Mouse (Mus musculus): Measurements from ENCODE around the gene Vwa1. TPM values are rescaled to one million over a fixed set of nuclear protein-coding genes. Genes with fewer than 3 reads are reported as not detected.

Vwa1 gene
- polyA plus RNA-seq, 1 experiment from 2014 or later, result 0.47 TPM

DNA sequence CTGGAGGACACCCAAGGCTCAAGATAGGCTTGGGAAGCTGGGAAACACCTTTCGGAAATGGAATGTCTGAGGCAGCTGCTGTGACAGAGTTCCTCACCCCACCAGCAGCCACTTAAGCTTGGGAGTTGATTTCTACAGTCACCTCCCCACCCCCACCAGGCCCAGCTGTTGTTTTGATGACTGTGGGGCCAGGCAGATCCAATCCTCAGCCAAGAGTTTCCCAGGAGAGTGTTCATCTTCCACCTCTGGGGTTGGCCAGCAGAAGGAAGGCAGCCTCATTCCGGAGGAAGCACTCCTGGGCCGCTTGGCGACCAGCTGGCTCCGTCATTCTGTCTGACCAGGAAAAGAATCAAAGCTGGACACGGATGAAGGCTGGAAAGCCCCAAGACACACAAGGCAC is 6.4 kb upstream of the Vwa1 start:
- H3K27me3 ChIP-seq, result no peaks in the 10 kb centered on the region
- no peak for TF ChIP-seq CTCF (IDR thresholded peaks at IDR 0.05)
- no peak for DNase-seq (ENCODE audit: low read depth, low spot score)
- CTCF ChIA-PET, result interaction anchor here (1.2 kb wide), 1 partner anchor 22 kb away, joined by 4 read pairs; the partner anchor contains the start of gene Mrpl20
- POLR2A ChIA-PET, result no interaction called here
- ATAC-seq, result no peak
- in situ Hi-C loops (cut with MboI; ENCODE audit: low pct_unique_long_range_greater_than_20kb), result no loop called here

DNA sequence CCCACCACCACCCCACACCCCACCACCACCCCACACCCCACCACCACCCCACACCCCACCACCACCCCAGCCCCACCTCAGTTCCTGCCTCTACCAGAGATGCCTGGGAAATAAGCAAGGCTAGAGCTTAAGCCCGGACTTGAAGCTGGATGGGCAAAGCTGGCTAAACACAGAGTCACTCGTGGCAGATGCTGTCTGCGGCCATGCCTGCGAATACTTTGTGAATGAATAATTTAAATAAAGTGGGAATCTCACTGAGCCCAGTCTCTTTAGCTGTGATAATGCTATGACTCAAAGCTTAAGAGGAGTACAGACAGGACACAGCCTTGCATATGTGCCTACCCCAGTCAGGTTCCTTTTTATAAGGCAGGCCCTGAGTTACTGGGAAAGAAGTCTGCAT is 5.0 kb upstream of the Vwa1 start:
- TF ChIP-seq CTCF (IDR thresholded peaks at IDR 0.05), result no peak
- no peak for ATAC-seq
- in situ Hi-C loops (cut with MboI; ENCODE audit: low pct_unique_long_range_greater_than_20kb), result loop anchor here (10.0 kb wide), 1 partner anchor 295 kb away; no protein-coding TSS in a partner anchor
- ChIA-PET POLR2A (no interaction called here), CTCF (no interaction called here)
- no peaks in the 10 kb centered on the region for H3K27me3 ChIP-seq
- DNase-seq (ENCODE audit: low read depth, low spot score), result no peak

DNA sequence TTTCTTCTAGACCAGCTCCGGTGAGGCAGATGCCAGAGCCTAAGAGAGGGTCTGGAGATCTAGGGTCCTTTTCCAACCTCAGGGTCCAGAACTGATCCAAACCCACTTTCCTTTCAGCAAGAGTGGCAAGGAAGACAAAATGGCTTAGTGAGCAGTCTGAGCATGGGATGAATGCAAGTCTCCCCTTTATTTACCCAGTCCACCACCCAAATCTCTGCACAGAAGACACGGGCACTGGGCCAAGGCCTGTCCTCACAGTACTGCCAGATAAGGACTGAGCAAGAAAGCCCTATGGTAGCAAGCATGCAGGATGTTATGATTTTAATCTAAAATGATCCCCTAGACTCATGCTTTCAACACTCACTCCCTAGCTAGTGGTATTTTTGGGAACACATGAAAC is 3.3 kb upstream of the Vwa1 start:
- ATAC-seq, result no peak
- TF ChIP-seq CTCF (IDR thresholded peaks at IDR 0.05), result no peak
- no peaks in the 10 kb centered on the region for H3K27me3 ChIP-seq
- in situ Hi-C loops (cut with MboI; ENCODE audit: low pct_unique_long_range_greater_than_20kb), result loop anchor here (10.0 kb wide), 1 partner anchor 293 kb away; no protein-coding TSS in a partner anchor
- CTCF ChIA-PET, result no interaction called here
- POLR2A ChIA-PET, result no interaction called here
- DNase-seq (ENCODE audit: low read depth, low spot score), result no peak

DNA sequence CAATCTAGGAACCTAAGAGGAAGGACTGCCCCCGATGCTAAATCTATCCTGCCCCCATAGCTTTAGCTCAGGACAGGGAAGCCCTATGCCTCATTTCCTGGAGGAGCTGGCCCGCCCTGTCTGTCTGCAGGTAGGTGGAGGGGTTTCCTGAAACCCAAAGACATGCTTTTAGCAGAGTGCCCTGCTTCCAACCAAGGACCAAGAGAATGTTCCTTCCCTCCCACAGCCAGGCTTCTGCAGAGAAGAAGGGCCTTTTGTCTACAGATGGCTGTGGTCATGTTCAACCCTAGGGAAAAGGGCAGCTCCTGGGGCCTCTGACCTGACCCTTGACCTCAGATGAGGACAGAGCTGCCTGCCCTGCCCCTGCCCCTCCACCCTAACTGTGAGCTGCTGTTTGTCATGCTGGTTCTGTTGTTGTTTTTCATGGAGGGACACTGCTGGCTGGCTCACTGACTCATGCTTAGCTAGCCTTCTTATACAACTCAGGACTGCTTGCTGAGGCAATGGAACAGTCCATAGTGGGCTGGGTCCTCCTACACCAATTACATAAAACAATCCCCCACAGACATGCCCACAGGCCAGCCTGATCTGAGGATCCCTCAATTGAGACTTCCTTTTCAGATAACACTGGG is 2.3 kb upstream of the Vwa1 start:
- ChIA-PET POLR2A (no interaction called here), CTCF (interaction anchor here (1.4 kb wide), 1 partner anchor 55 kb away, joined by 3 read pairs; no protein-coding TSS in a partner anchor)
- DNase-seq (ENCODE audit: low read depth, low spot score), result no peak
- no peak for TF ChIP-seq CTCF (IDR thresholded peaks at IDR 0.05)
- no peaks in the 10 kb centered on the region for H3K27me3 ChIP-seq
- no peak for ATAC-seq
- in situ Hi-C loops (cut with MboI; ENCODE audit: low pct_unique_long_range_greater_than_20kb), result loop anchor here (10.0 kb wide), 1 partner anchor 292 kb away; no protein-coding TSS in a partner anchor

DNA sequence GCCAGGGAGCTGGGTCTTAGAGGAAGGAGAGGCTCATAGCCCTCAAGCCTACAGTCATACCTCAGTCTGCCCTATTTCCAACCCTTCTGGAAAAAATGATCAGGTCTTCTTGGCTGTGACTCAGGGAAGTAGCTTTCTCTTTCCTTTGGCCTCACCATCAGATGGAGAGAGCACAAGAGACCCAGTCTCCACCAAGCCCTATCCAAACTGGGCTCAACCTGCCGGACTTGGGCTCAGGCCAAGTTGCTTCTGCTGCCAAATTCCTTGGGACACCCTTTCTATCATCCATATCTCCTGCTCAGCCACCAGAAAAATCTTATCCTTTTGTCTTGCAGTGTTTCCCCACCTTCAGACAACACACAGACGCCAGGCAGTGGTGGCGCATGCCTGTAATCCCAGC is 1.4 kb upstream of the Vwa1 start:
- no peaks in the 10 kb centered on the region for H3K27me3 ChIP-seq
- ChIA-PET POLR2A (interaction anchor here (1.2 kb wide), 1 partner anchor 8 kb away, joined by 3 read pairs; no protein-coding TSS in a partner anchor), CTCF (interaction anchor here (0.9 kb wide), 1 partner anchor 8 kb away, joined by 4 read pairs; no protein-coding TSS in a partner anchor)
- no peak for TF ChIP-seq CTCF (IDR thresholded peaks at IDR 0.05)
- in situ Hi-C loops (cut with MboI; ENCODE audit: low pct_unique_long_range_greater_than_20kb), result loop anchor here (10.0 kb wide), 1 partner anchor 291 kb away; no protein-coding TSS in a partner anchor
- ATAC-seq, result no peak
- DNase-seq (ENCODE audit: low read depth, low spot score), result no peak

DNA sequence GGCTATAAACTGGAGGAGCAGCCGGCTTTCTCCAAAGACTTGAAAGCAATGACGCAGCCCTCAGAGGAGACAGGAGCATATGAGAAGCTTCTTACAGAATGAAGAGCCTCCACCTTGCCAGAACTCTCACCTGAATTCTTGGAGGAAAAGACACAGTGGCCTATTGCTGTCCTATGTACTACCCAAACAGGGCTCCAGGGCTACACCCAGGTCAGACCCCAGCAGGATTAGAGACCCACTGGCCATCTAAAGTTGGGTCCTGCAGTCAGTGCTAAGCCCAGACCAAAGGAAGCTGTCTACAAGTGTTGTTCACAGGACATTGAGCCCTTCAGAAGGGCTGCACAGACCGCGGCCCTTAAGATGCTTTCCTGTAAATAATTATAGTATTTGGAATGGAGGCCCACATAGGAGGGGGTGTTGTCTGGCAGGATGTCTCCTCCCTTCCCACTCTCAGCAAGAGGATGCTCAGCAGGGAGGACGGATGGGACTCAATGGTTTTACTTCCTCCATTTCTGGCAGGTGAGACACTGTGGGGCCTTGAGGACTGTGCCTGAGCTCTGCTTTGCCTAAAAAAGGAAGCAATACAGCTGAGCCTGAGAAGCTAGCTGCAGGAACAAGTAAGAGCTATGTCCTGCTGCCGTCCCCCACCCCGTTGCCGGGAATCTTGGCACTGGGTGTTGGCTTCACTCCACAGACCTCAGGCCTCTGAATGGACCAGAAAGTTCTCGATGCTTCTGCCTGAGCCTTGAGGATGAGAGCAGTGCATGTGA is 658 bp upstream of the Vwa1 start:
- no peak for DNase-seq (ENCODE audit: low read depth, low spot score)
- CTCF ChIA-PET, result interaction anchor here (0.9 to 1.4 kb wide), 2 partner anchors 8 to 16 kb away, joined by 4 read pairs; no protein-coding TSS in a partner anchor

DNA sequence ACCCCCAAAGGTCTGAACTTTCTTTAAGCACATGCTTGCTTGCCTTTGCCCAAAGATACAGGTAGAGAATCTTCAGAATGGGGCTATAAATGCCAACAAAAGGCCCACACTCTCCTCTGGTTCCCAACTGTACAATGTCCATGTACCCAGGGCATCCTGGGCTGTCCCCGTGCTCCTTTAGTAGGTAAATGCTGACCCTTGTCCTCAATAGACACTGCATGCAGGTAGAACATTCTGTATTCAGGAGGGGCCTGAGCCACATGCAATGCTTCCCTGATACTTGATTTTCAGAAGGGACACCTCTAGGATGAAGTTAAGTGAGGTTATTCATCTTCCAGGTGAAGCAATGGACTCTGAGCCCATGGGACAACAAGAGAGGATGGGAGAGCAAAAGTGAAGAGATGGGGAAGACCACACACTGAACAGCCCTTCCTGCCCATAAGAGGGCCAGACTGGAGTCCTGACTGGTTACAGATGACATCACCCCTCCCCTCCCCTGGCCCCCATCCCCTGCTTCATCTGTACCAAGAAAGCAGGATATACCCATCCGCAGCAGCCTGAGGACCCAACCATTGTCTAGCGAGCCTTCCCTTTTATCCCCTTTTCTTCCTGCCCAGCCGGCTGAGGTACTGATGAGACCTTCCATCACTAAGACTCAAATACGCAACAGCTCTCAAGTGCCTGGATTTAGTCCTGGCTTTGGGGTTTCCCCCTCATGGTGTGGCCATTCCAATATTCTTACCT is 991 bp downstream of the Vwa1 start:
- no peak for TF ChIP-seq CTCF (IDR thresholded peaks at IDR 0.05)
- in situ Hi-C loops (cut with MboI; ENCODE audit: low pct_unique_long_range_greater_than_20kb), result loop anchor here (10.0 kb wide), 1 partner anchor 289 kb away; no protein-coding TSS in a partner anchor
- H3K27me3 ChIP-seq, result no peaks in the 10 kb centered on the region
- ChIA-PET CTCF (no interaction called here), POLR2A (no interaction called here)
- DNase-seq (ENCODE audit: low read depth, low spot score) (no peak), ATAC-seq (no peak)

More for the DNA sequence above, 658 bp upstream of the Vwa1 start:
- no peak for ATAC-seq
- H3K27me3 ChIP-seq, result no peaks in the 10 kb centered on the region
- TF ChIP-seq CTCF (IDR thresholded peaks at IDR 0.05), result no peak
- in situ Hi-C loops (cut with MboI; ENCODE audit: low pct_unique_long_range_greater_than_20kb), result loop anchor here (10.0 kb wide), 1 partner anchor 290 kb away; no protein-coding TSS in a partner anchor
- POLR2A ChIA-PET, result interaction anchor here (1.2 kb wide), 1 partner anchor 8 kb away, joined by 3 read pairs; no protein-coding TSS in a partner anchor

DNA sequence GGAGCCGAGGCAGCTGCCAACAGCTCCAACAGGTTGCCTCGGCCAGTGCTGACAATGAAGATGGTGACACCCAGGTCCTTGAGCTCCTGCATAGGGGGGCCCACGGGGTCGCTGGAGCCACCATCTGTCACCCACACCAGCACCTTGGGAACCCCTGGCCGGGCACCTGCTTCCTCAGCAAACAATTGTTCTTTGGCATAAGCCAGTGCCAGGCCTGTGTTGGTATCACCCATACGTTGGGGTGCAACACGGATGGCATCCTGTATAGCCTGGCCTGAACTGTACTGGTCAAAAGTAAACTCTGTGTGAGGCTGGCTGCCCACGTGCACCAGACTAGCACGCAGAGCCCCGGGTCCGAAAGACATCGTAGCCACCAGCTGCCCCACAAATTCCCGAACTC is 1.7 kb downstream of the Vwa1 start:
- in situ Hi-C loops (cut with MboI; ENCODE audit: low pct_unique_long_range_greater_than_20kb), result loop anchor here (10.0 kb wide), 1 partner anchor 288 kb away; no protein-coding TSS in a partner anchor
- no peak for ATAC-seq
- no peaks in the 10 kb centered on the region for H3K27me3 ChIP-seq

DNA sequence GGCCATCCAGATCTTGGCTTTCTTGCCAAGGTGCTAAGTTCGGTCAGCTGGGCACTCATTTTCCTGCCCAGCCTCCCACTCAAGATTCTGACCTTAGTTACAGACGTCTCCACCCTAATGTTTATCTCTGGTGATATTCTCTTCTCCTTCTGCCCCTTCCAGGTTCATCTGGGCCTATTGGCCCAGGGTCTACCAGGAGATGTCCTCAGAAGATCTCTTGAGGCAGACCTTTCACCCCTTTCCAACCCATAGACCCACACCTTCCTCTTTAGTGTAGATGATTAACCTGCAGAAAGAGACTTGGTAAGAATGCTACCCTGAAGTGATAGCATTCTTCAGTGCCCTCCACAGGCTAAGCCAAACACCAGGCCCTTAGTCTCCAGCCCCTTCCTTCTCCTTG is 2.8 kb downstream of the Vwa1 start:
- in situ Hi-C loops (cut with MboI; ENCODE audit: low pct_unique_long_range_greater_than_20kb), result loop anchor here (10.0 kb wide), 1 partner anchor 287 kb away; no protein-coding TSS in a partner anchor
- no peaks in the 10 kb centered on the region for H3K27me3 ChIP-seq
- TF ChIP-seq CTCF (IDR thresholded peaks at IDR 0.05), result no peak

More for the DNA sequence above, 1.7 kb downstream of the Vwa1 start:
- CTCF ChIA-PET, result no interaction called here
- no peak for TF ChIP-seq CTCF (IDR thresholded peaks at IDR 0.05)
- POLR2A ChIA-PET, result interaction anchor here (0.6 kb wide), 1 partner anchor 12 kb away, joined by 3 read pairs; the partner anchor contains the start of gene Atad3a
- no peak for DNase-seq (ENCODE audit: low read depth, low spot score)

DNA sequence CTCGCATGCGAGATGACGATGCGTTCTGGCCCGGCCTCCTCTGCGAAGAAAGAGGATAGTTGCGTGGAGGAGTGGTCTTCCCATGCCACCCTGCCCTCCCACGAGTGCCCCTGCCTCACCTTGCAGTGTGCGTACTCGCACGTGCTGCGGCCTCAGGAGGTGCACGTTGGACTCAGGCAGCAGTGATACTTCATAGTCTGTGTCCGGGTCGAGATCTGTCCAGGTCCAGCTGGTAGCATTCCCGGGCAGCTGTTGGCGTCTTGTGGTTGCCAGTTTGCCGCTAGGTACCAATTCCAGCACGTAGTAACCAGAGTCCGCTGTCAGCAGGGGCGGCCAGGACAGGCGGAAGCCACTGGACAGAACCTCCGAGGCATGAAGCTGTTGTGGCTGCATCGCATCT is 3.9 kb downstream of the Vwa1 start:
- no peaks in the 10 kb centered on the region for H3K27me3 ChIP-seq
- in situ Hi-C loops (cut with MboI; ENCODE audit: low pct_unique_long_range_greater_than_20kb), result loop anchor here (10.0 kb wide), 1 partner anchor 286 kb away; no protein-coding TSS in a partner anchor
- CTCF ChIA-PET, result interaction anchor here (1.0 to 1.4 kb wide), 2 partner anchors 11 to 13 kb away, joined by 4 read pairs; no protein-coding TSS in a partner anchor
- no peak for TF ChIP-seq CTCF (IDR thresholded peaks at IDR 0.05)
- POLR2A ChIA-PET, result no interaction called here
- no peak for DNase-seq (ENCODE audit: low read depth, low spot score)
- no peak for ATAC-seq

More for the DNA sequence above, 2.8 kb downstream of the Vwa1 start:
- ATAC-seq, result no peak
- POLR2A ChIA-PET, result no interaction called here
- no peak for DNase-seq (ENCODE audit: low read depth, low spot score)
- CTCF ChIA-PET, result no interaction called here

Measured in Patski (cell line).